Mouse (Mus musculus) intestine, postnatal 0 days (tissue): ENCODE data around the gene Creb3l2. TPM values are rescaled to one million over a fixed set of nuclear protein-coding genes. Genes with fewer than 3 reads are reported as not detected.

Experiments
- ATAC-seq: fragments of 200-750 bp; cut with Nextera tagmentation; 2 replicates; pipeline ENCODE4 v1.8.0; 2017; ENCODE audit warnings: mild to moderate bottlenecking, moderate TSS enrichment, moderate library complexity
- H3K27ac ChIP-seq: fragments of 300-500 bp; sonication (generic); 2 replicates; pipeline ENCODE4 v1.5.1; 2014; ENCODE audit warnings: mild to moderate bottlenecking, low read depth, low read length, moderate library complexity
- H3K27me3 ChIP-seq: fragments of 300-500 bp; sonication (generic); replicated peaks from 2 replicates; pipeline ENCODE4 v1.6.1; 2014; ENCODE audit warnings: low read length, mixed read lengths; ENCODE audit not compliant: control insufficient read depth, insufficient read depth
- H3K36me3 ChIP-seq: fragments of 300-500 bp; sonication (generic); 2 replicates; pipeline ENCODE4 v1.6.1; 2014; ENCODE audit warnings: mild to moderate bottlenecking, moderate library complexity; ENCODE audit not compliant: control insufficient read depth, insufficient read depth
- H3K4me1 ChIP-seq: fragments of 300-500 bp; sonication (generic); replicated peaks from 2 replicates; pipeline ENCODE4 v1.6.1; 2014; ENCODE audit warnings: antibody characterized with exemption, low read length, mixed read lengths; ENCODE audit not compliant: control insufficient read depth, insufficient read depth
- H3K4me2 ChIP-seq: fragments of 300-500 bp; sonication (generic); replicated peaks from 2 replicates; pipeline ENCODE4 v1.6.1; 2014; ENCODE audit warnings: low read depth, mild to moderate bottlenecking, moderate library complexity
- H3K4me3 ChIP-seq: fragments of 300-500 bp; sonication (generic); 2 replicates; pipeline ENCODE4 v1.5.1; 2014; ENCODE audit warnings: low read depth, low read length
- H3K9ac ChIP-seq: fragments of 300-500 bp; sonication (generic); 2 replicates; pipeline ENCODE4 v1.6.1; 2014; ENCODE audit warnings: mild to moderate bottlenecking, low read depth, low read length
- H3K9me3 ChIP-seq: fragments of 300-500 bp; sonication (generic); 2 replicates; pipeline ENCODE4 v1.6.1; 2016; ENCODE audit warnings: mixed run types; ENCODE audit not compliant: control insufficient read depth
- CTCF ChIP-seq: sonication (generic); IDR thresholded peaks from 2 replicates; pipeline ENCODE4 v1.5.1; 2016; ENCODE audit warnings: low read depth, mild to moderate bottlenecking, control low read depth, antibody characterized with exemption, moderate library complexity
- WGBS: fragments of 180-500 bp; shearing (Covaris S2); extraction: QIAGEN DNeasy Blood & Tissue Kit; methylation state at CpG from one replicate; pipeline ENCODE4 v1.1.7; 2014; 5-methylcytosine and 5-hydroxymethylcytosine counted together
- polyA plus RNA-seq: library from polyadenylated mRNA; unstranded; fragments of >200 nt; fragmentation: Nextera tagmentation; extraction: Ambion mirVana; gene quantifications from 2 replicates; pipeline ENCODE4 v1.2.1, GENCODE M21; 2015

Gene Creb3l2
- polyA plus RNA-seq, 1 experiment from 2014 or later, result 10.0 TPM

GRCm38 (mm10) chr6:37298982-37299381, 143.0 kb downstream of the Creb3l2 start:
- Histone ChIP-seq H3K9me3 (no peaks in the 10 kb centered on the region), H3K27me3 (peaks cover 43% of the 10 kb centered on the region), H3K4me2 (peak overlapping the region; percentile 86), H3K4me3 (peak overlapping the region; percentile 57), H3K9ac (no peak overlapping the region), H3K36me3 (no peaks in the 10 kb centered on the region), H3K4me1 (0 out of 2 replicates have a peak, but pooled peaks cover 3% of the 10 kb centered on the region), H3K27ac (no peak overlapping the region)
- no peak for TF ChIP-seq CTCF
- no peak for ATAC-seq
- WGBS, result 39% methylated on average over 4 of the region's 4 CpGs

- no peaks in the 10 kb centered on the region for H3K9me3 ChIP-seq
- ATAC-seq, result no peak
- H3K9ac ChIP-seq, result no peak overlapping the region
- 52% methylated on average over 8 of the region's 8 CpGs for WGBS
- H3K4me2 ChIP-seq, result no peak overlapping the region
- H3K27me3 ChIP-seq, result peaks cover 43% of the 10 kb centered on the region
- no peak overlapping the region for H3K27ac ChIP-seq
- no peak for TF ChIP-seq CTCF
- H3K4me1 ChIP-seq, result 0 out of 2 replicates have a peak, but pooled peaks cover 3% of the 10 kb centered on the region
- H3K4me3 ChIP-seq, result no peak overlapping the region
- no peaks in the 10 kb centered on the region for H3K36me3 ChIP-seq
Observed at GRCm38 (mm10) chr6:37297744-37298482, 144.0 kb downstream of the Creb3l2 start.

- Histone ChIP-seq H3K4me2 (no peak overlapping the region), H3K9ac (no peak overlapping the region), H3K27ac (no peak overlapping the region), H3K9me3 (no peaks in the 10 kb centered on the region), H3K4me3 (no peak overlapping the region), H3K27me3 (no peaks in the 10 kb centered on the region; the same call in 1 of the 2 replicates), H3K36me3 (no peaks in the 10 kb centered on the region), H3K4me1 (no peaks in the 10 kb centered on the region)
- no peak for ATAC-seq
- WGBS, result 81% methylated on average over 2 of the region's 2 CpGs
- no peak for TF ChIP-seq CTCF
Observed at GRCm38 (mm10) chr6:37292068-37292467, 149.9 kb downstream of the Creb3l2 start.

GRCm38 (mm10) chr6:37291171-37291570, 150.8 kb downstream of the Creb3l2 start:
- Histone ChIP-seq H3K36me3 (no peaks in the 10 kb centered on the region), H3K4me3 (no peak overlapping the region), H3K4me1 (no peaks in the 10 kb centered on the region), H3K9ac (no peak overlapping the region), H3K27ac (no peak overlapping the region), H3K4me2 (no peak overlapping the region), H3K27me3 (no peaks in the 10 kb centered on the region), H3K9me3 (no peaks in the 10 kb centered on the region)
- no peak for ATAC-seq
- 87% methylated on average over 1 of the region's 1 CpGs for WGBS
- no peak for TF ChIP-seq CTCF

GRCm38 (mm10) chr6:37290691-37291090, 151.3 kb downstream of the Creb3l2 start:
- no peak for ATAC-seq
- no peaks in the 10 kb centered on the region for H3K9me3 ChIP-seq
- H3K27ac ChIP-seq, result no peak overlapping the region
- WGBS, result 93% methylated on average over 3 of the region's 3 CpGs
- TF ChIP-seq CTCF, result no peak
- no peaks in the 10 kb centered on the region for H3K36me3 ChIP-seq
- H3K9ac ChIP-seq, result no peak overlapping the region
- H3K4me2 ChIP-seq, result no peak overlapping the region
- H3K4me1 ChIP-seq, result no peaks in the 10 kb centered on the region
- no peaks in the 10 kb centered on the region for H3K27me3 ChIP-seq
- H3K4me3 ChIP-seq, result no peak overlapping the region

GRCm38 (mm10) chr6:37286134-37286533, 155.8 kb downstream of the Creb3l2 start:
- no peak for ATAC-seq
- no peak overlapping the region for H3K4me2 ChIP-seq
- no peak overlapping the region for H3K9ac ChIP-seq
- no peaks in the 10 kb centered on the region for H3K9me3 ChIP-seq
- H3K27me3 ChIP-seq, result no peaks in the 10 kb centered on the region
- WGBS, result 88% methylated on average over 4 of the region's 4 CpGs
- TF ChIP-seq CTCF, result no peak
- H3K4me3 ChIP-seq, result no peak overlapping the region
- H3K4me1 ChIP-seq, result no peaks in the 10 kb centered on the region
- H3K36me3 ChIP-seq, result no peaks in the 10 kb centered on the region
- H3K27ac ChIP-seq, result no peak overlapping the region
